Mouse (Mus musculus) frontal cortex, postnatal 14 days (tissue): ENCODE data around the gene Wwc1.
A peak's percentile ranks its signal among the peaks of the same experiment; 100 is the strongest.
"Not testable (repeated sequence)": the region's sequence is repeated elsewhere in the genome, so short reads cannot be mapped to it uniquely, and the experiment has no call there.

Experiments used
- DNase-seq, 2 experiments: peaks; one replicate each; pipeline ENCODE4 v3.0.0; 2022; ENCODE audit warnings: low spot score in 2 of 2

The Wwc1 gene

DNA sequence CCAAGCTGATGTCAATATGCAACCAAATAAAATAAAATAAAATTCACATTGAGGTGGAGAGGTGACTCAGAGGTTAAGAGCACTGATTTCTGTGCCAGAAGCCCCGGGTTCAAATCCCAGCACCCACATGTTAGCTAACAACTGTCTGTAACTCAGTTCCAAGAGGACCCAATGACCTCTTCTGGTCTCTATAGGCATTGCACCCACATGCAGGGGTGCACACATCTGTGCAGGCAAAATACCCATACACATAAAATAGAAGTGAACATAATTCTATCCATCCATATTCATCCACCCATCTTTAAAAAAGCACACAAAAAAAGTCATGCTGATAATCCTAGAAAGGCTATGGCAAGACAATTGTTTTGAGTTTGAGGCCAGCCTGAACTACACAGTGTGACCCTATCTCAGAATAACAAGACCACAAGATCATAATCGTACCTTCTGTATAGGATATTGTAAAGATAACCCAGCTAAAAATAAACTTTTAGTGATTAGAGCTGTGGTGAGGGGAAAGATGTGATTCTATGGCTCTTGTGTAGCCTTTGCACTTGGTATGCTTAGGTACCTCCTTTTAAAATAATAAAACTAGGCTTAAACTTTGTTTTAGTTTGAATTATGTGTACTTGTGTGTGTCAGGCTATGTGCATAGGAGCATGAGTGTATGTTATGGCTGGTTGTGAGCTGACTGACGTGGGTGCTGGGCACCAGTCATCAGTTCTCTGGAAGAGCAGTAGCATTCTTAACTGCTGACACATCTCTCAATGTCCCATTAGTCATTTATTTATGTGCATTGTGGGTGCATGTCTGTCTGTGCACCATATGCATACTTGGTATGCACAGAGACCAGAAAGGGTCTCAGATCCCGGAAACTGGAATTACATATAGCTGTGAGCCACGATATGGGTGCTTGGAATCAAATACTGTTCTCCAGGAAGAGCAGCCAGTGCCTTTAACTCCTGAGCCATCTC is 142.9 kb downstream of the Wwc1 start:
- DNase-seq, result no peak

GRCm38 (mm10) chr11:35834022-35834760 is 146.1 kb downstream of the Wwc1 start, which contains the start of gene Rars:
TSS of gene Rars (minus strand) at chr11:35834506.
- peak; percentile 86 to 92 for DNase-seq

DNA sequence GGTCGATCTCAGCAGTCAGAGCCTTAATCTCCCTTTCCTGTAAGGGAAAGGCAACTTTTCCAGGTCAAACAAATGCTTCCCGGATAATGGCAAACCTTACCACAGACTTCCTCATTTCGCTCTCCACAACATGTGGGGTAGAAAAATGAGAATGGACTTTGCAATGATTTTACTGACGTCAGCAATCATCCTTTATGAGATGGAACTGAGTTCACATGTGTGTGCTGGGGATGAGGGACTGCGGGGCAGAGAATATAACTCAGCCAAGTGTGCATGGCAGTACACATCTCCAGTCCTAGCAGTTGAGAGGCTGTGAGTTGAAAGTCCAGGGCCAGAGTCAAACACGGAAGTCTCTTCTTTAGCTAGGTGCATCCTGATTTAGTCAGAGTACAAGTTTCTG is 147.1 kb downstream of the Wwc1 start:
- no peak for DNase-seq

GRCm38 (mm10) chr11:35832139-35832538 is 148.2 kb downstream of the Wwc1 start:
- no peak for DNase-seq

GRCm38 (mm10) chr11:35827714-35828113 is 152.6 kb downstream of the Wwc1 start:
- no peak for DNase-seq

- DNase-seq, result no peak
Measured at GRCm38 (mm10) chr11:35816316-35816715, 164.0 kb downstream of the Wwc1 start.

DNA sequence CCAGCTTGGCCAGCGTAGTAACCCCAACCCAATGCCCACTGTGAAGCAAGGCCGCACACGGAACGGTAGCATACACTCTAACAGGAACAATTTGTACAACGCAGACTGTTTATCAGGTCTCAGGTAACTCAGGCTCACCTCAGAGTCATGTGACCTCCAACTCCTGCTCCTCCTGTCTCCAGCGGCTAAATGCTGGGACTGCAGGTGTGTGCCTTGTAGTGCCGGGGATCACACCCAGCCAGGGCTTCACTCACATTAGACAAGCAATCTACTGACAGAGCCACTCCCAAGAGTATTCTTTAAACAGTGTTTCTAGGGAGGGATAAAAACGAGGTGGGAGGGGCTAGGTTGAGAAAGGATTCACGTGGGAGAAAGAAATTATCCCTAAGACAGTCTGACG is 168.9 kb downstream of the Wwc1 start:
- no peak for DNase-seq

- no peak for DNase-seq
Measured at GRCm38 (mm10) chr11:35801332-35801731, 179.0 kb downstream of the Wwc1 start.

DNA sequence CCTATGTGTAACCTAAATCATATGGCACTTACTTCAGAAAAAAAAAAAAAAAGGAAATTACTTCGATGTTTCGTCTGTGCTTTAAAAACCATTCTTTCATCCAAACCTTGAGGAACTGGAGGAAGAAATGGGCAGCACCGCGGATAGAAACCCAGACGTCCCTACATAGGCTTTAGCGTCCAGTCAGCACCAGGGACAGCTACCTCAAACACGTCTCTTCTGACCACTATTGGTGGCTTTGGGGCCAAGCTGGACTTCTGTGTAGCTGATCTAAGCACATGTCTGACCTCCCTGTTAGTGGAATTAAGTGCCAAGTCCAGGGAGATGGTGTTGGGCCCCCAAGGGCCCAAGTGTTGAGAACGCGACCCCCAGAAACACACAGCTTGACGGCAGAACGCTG is 181.5 kb downstream of the Wwc1 start, which contains the start of gene Fbll1:
TSS of gene Fbll1 (minus strand) at position 11 of the 400 bp plus-strand sequence.
- DNase-seq, result peak in 1 of 2 experiments; percentile 19

DNA sequence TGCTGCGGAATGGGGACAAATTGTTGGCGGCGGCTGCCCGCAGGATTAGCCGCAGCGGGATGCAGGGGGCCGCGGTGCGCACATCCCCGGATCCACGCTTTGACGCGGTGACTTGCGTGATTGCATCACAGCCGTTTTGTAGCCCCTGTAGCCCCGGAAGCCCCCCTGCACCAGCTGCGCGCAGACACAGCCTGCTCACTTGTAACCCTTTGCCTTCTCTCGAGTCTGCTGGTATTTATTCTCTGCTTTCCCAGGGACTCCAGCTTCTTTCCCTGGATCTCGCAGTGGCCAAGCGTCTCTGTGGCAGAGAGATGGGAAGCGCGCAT is 181.9 kb downstream of the Wwc1 start:
- DNase-seq, result peak; percentile 75 to 76

- peak; percentile 22 to 41 for DNase-seq
Measured at GRCm38 (mm10) chr11:35797751-35798494, 182.4 kb downstream of the Wwc1 start.

DNA sequence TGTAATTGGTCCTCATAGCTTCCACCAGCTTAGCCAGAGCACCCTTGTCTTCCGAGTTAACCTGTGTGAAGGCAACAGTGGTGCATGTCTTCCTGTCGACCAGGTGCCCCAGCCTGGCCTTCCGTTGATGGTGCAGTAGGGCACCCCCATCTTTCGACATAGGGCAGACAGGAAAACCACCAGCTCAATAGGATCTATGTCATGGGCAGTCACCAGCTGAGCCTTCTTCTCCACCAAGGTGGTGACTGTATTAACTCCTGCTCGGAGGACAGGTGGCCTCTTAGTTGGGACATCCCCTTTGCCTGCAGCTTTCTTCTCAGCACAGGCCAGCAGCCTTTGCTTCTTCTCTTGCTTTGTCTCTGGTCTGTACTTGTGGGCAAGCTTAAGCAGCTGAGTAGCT is 187.5 kb downstream of the Wwc1 start:
- not testable (repeated sequence) for DNase-seq

GRCm38 (mm10) chr11:35788443-35788842 is 191.9 kb downstream of the Wwc1 start:
- no peak for DNase-seq
